Mouse (Mus musculus) liver, embryonic 15.5 days (tissue): ENCODE data around the gene Smarcd1. TPM values are rescaled to one million over a fixed set of nuclear protein-coding genes. Genes with fewer than 3 reads are reported as not detected.
A peak's percentile ranks its signal among the peaks of the same experiment; 100 is the strongest.

Experiments
- ATAC-seq: fragments of 200-750 bp; cut with Nextera tagmentation; 2 replicates; pipeline ENCODE4 v1.8.0; 2017; ENCODE audit warnings: moderate number of reproducible peaks, mild to moderate bottlenecking, moderate library complexity; ENCODE audit not compliant: insufficient read depth
- H3K27ac ChIP-seq: fragments of 300-500 bp; sonication (generic); replicated peaks from 2 replicates; pipeline ENCODE4 v1.5.1; 2015; ENCODE audit warnings: mild to moderate bottlenecking, inconsistent platforms
- H3K27me3 ChIP-seq: fragments of 300-500 bp; sonication (generic); 2 replicates; pipeline ENCODE4 v1.6.1; 2015; ENCODE audit warnings: mild to moderate bottlenecking, inconsistent platforms
- H3K36me3 ChIP-seq: fragments of 300-500 bp; sonication (generic); replicated peaks from 2 replicates; pipeline ENCODE4 v1.6.1; 2015; ENCODE audit warnings: moderate library complexity, mild to moderate bottlenecking, inconsistent platforms
- H3K4me1 ChIP-seq: fragments of 300-500 bp; sonication (generic); replicated peaks from 2 replicates; pipeline ENCODE4 v1.6.1; 2015; ENCODE audit warnings: inconsistent platforms
- H3K4me2 ChIP-seq: fragments of 300-500 bp; sonication (generic); 2 replicates; pipeline ENCODE4 v1.6.1; 2015; ENCODE audit warnings: moderate library complexity, mild to moderate bottlenecking, inconsistent platforms
- H3K4me3 ChIP-seq: fragments of 300-500 bp; sonication (generic); replicated peaks from 2 replicates; pipeline ENCODE4 v1.5.1; 2015; ENCODE audit warnings: mild to moderate bottlenecking, inconsistent platforms
- H3K9ac ChIP-seq: fragments of 300-500 bp; sonication (generic); 2 replicates; pipeline ENCODE4 v1.6.1; 2015; ENCODE audit warnings: moderate library complexity, mild to moderate bottlenecking, inconsistent platforms
- H3K9me3 ChIP-seq: fragments of 300-500 bp; sonication (generic); replicated peaks from 2 replicates; pipeline ENCODE4 v1.6.1; 2016; ENCODE audit warnings: inconsistent platforms
- WGBS: fragments of 180-500 bp; shearing (Covaris S2); methylation state at CpG from one replicate; pipeline ENCODE4 v1.1.7; 2015; ENCODE audit warnings: mixed read lengths; ENCODE audit not compliant: insufficient replicate concordance; 5-methylcytosine and 5-hydroxymethylcytosine counted together
- polyA plus RNA-seq: library from polyadenylated mRNA; unstranded; fragments of >200 nt; fragmentation: Nextera tagmentation; extraction: Ambion mirVana; gene quantifications from 2 replicates; pipeline ENCODE4 v1.2.1, GENCODE M21; 2015

The Smarcd1 gene
- polyA plus RNA-seq = 5.3 and 5.7 TPM in 2 replicates

GRCm38 (mm10) chr15:99701999-99702900 is at the start of gene Smarcd1:
Gene Smarcd1, plus strand, starts transcription at chr15:99702129.
- Histone ChIP-seq H3K9me3 (no peaks in the 10 kb centered on the region), H3K36me3 (peaks cover 11% of the 10 kb centered on the region), H3K4me1 (peaks cover 52% of the 10 kb centered on the region), H3K27ac (peak within 1 kb of the TSS; percentile 91), H3K4me2 (peak within 1 kb of the TSS; percentile 78), H3K27me3 (peaks cover 16% of the 10 kb centered on the region), H3K9ac (peak within 1 kb of the TSS; percentile 92), H3K4me3 (peak within 1 kb of the TSS; percentile 97)
- WGBS = 1% methylated on average over 71 of the region's 71 CpGs
- ATAC-seq = peak; percentile 91

- Histone ChIP-seq H3K4me1 (peaks cover 51% of the 10 kb centered on the region), H3K4me2 (peak overlapping the region; percentile 42), H3K27me3 (peaks cover 59% of the 10 kb centered on the region), H3K9me3 (no peaks in the 10 kb centered on the region), H3K36me3 (0 out of 2 replicates have a peak, but pooled peaks cover 3% of the 10 kb centered on the region), H3K9ac (no peak overlapping the region), H3K4me3 (0 out of 2 replicates have a peak overlapping the region, but pooled peaks have one; percentile 12), H3K27ac (no peak overlapping the region)
- 8% methylated on average over 8 of the region's 8 CpGs for WGBS
- ATAC-seq = no peak
These were observed 48.6 kb upstream of the Smarcd1 start for GRCm38 (mm10) chr15:99653291-99653690.

- Histone ChIP-seq H3K9me3 (no peaks in the 10 kb centered on the region), H3K27ac (no peak overlapping the region), H3K36me3 (no peaks in the 10 kb centered on the region), H3K4me3 (0 out of 2 replicates have a peak overlapping the region, but pooled peaks have one; percentile 12), H3K27me3 (peaks cover 64% of the 10 kb centered on the region), H3K4me2 (peak overlapping the region; percentile 42), H3K4me1 (peaks cover 50% of the 10 kb centered on the region), H3K9ac (no peak overlapping the region)
- WGBS = 10% methylated on average over 21 of the region's 21 CpGs
- no peak for ATAC-seq
These were observed 48.1 kb upstream of the Smarcd1 start for GRCm38 (mm10) chr15:99653876-99654275.

GRCm38 (mm10) chr15:99655956-99656355 is 46.0 kb upstream of the Smarcd1 start:
- Histone ChIP-seq H3K4me3 (no peak overlapping the region), H3K27me3 (peaks cover 79% of the 10 kb centered on the region), H3K36me3 (no peaks in the 10 kb centered on the region), H3K4me2 (no peak overlapping the region), H3K4me1 (peaks cover 32% of the 10 kb centered on the region), H3K9ac (no peak overlapping the region), H3K27ac (no peak overlapping the region), H3K9me3 (no peaks in the 10 kb centered on the region)
- 32% methylated on average over 9 of the region's 9 CpGs for WGBS
- ATAC-seq = no peak

GRCm38 (mm10) chr15:99658437-99658836 is 43.5 kb upstream of the Smarcd1 start:
- ATAC-seq = no peak
- no peaks in the 10 kb centered on the region for H3K36me3 ChIP-seq
- H3K4me1 ChIP-seq = peaks cover 26% of the 10 kb centered on the region
- H3K27ac ChIP-seq = no peak overlapping the region
- 21% methylated on average over 2 of the region's 2 CpGs for WGBS
- peaks cover 91% of the 10 kb centered on the region for H3K27me3 ChIP-seq
- no peak overlapping the region for H3K4me3 ChIP-seq
- H3K9me3 ChIP-seq = no peaks in the 10 kb centered on the region
- H3K4me2 ChIP-seq = no peak overlapping the region
- H3K9ac ChIP-seq = no peak overlapping the region

- no peak overlapping the region for H3K27ac ChIP-seq
- H3K9me3 ChIP-seq = no peaks in the 10 kb centered on the region
- peaks cover 42% of the 10 kb centered on the region for H3K4me1 ChIP-seq
- no peak overlapping the region for H3K9ac ChIP-seq
- no peak overlapping the region for H3K4me2 ChIP-seq
- WGBS = 80% methylated on average over 15 of the region's 15 CpGs
- no peak overlapping the region for H3K4me3 ChIP-seq
- H3K27me3 ChIP-seq = peaks cover 90% of the 10 kb centered on the region
- no peak for ATAC-seq
- no peaks in the 10 kb centered on the region for H3K36me3 ChIP-seq
These were observed 40.7 kb upstream of the Smarcd1 start for GRCm38 (mm10) chr15:99661121-99661830.

- no peaks in the 10 kb centered on the region for H3K9me3 ChIP-seq
- H3K27ac ChIP-seq = no peak overlapping the region
- ATAC-seq = no peak
- H3K27me3 ChIP-seq = peaks cover 90% of the 10 kb centered on the region
- H3K4me2 ChIP-seq = no peak overlapping the region
- H3K36me3 ChIP-seq = no peaks in the 10 kb centered on the region
- no peak overlapping the region for H3K4me3 ChIP-seq
- 12% methylated on average over 7 of the region's 7 CpGs for whole genome bisulfite sequencing
- no peak overlapping the region for H3K9ac ChIP-seq
- H3K4me1 ChIP-seq = peaks cover 42% of the 10 kb centered on the region
These were observed 39.6 kb upstream of the Smarcd1 start for GRCm38 (mm10) chr15:99662371-99662770.

GRCm38 (mm10) chr15:99663964-99664599 is 37.8 kb upstream of the Smarcd1 start:
- Histone ChIP-seq H3K4me1 (peaks cover 41% of the 10 kb centered on the region), H3K27ac (0 out of 2 replicates have a peak overlapping the region, but pooled peaks have one; percentile 41), H3K27me3 (peaks cover 91% of the 10 kb centered on the region), H3K4me2 (peak overlapping the region; percentile 75), H3K4me3 (peak overlapping the region; percentile 48), H3K36me3 (no peaks in the 10 kb centered on the region), H3K9ac (peak overlapping the region; percentile 6; the same call in 1 of the 2 replicates), H3K9me3 (no peaks in the 10 kb centered on the region)
- WGBS = 5% methylated on average over 17 of the region's 17 CpGs
- peak; percentile 60 for ATAC-seq

- peak; percentile 97 for ATAC-seq
- Histone ChIP-seq H3K9ac (peak overlapping the region; percentile 6; the same call in 1 of the 2 replicates), H3K27me3 (peaks cover 97% of the 10 kb centered on the region)
These were observed 37.1 kb upstream of the Smarcd1 start for GRCm38 (mm10) chr15:99664600-99665451.

GRCm38 (mm10) chr15:99667544-99667943 is 34.4 kb upstream of the Smarcd1 start:
- H3K27ac ChIP-seq = no peak overlapping the region
- peaks cover 40% of the 10 kb centered on the region for H3K4me1 ChIP-seq
- ATAC-seq = no peak
- H3K27me3 ChIP-seq = peaks cover 97% of the 10 kb centered on the region
- H3K36me3 ChIP-seq = no peaks in the 10 kb centered on the region
- H3K4me3 ChIP-seq = no peak overlapping the region
- 90% methylated on average over 2 of the region's 2 CpGs for WGBS
- H3K9me3 ChIP-seq = no peaks in the 10 kb centered on the region
- H3K4me2 ChIP-seq = no peak overlapping the region
- no peak overlapping the region for H3K9ac ChIP-seq

More at GRCm38 (mm10) chr15:99664600-99665451, 37.1 kb upstream of the Smarcd1 start:
- peaks cover 41% of the 10 kb centered on the region for H3K4me1 ChIP-seq
- no peaks in the 10 kb centered on the region for H3K36me3 ChIP-seq
- peak overlapping the region; percentile 75 for H3K4me2 ChIP-seq
- H3K9me3 ChIP-seq = no peaks in the 10 kb centered on the region
- H3K27ac ChIP-seq = 0 out of 2 replicates have a peak overlapping the region, but pooled peaks have one; percentile 41
- WGBS = 1% methylated on average over 52 of the region's 52 CpGs
- peak overlapping the region; percentile 48 for H3K4me3 ChIP-seq
